Mouse (Mus musculus): Measurements from ENCODE around the gene Mrpl46. TPM values are rescaled to one million over a fixed set of nuclear protein-coding genes. Genes with fewer than 3 reads are reported as not detected.

Gene Mrpl46
- 91.9 and 95.8 TPM in 2 replicates for polyA plus RNA-seq (2014; fragmentation: Nextera tagmentation; extraction: Ambion mirVana)

GRCm38 (mm10) chr7:78782639-78783581 lies at the start of gene Mrpl46, which contains the start of gene Mrps11:
Gene Mrpl46, minus strand, starts transcription at chr7:78783531.
Gene Mrps11, plus strand, starts transcription at chr7:78783119.
- DNase-seq (ENCODE audit: low spot score): peak; percentile 83
- no peak within 1 kb of the TSS for H3K27ac ChIP-seq (ENCODE audit: low read depth, low read length)
- peaks cover 16% of the 10 kb centered on the region for H3K4me1 ChIP-seq (replicated peaks; ENCODE audit: control insufficient read depth, insufficient read depth, low read length)
- under 1% methylated on average over 44 of the region's 44 CpGs for WGBS
- H3K4me3 ChIP-seq (ENCODE audit: low read depth, low read length): peak within 1 kb of the TSS; percentile 72
- no peaks in the 10 kb centered on the region for H3K27me3 ChIP-seq (replicated peaks; ENCODE audit: control insufficient read depth, insufficient read depth, low read length)
- H3K9ac ChIP-seq (ENCODE audit: low read depth, low read length): peak within 1 kb of the TSS; percentile 86
- no peaks in the 10 kb centered on the region for H3K9me3 ChIP-seq (ENCODE audit: control insufficient read depth, low read length)
- ATAC-seq (replicated peaks; ENCODE audit: low FRiP score): peak; percentile 98
- peaks cover 3% of the 10 kb centered on the region; the same call in 1 of the 2 replicates for H3K36me3 ChIP-seq (ENCODE audit: control insufficient read depth, insufficient read depth, low read length)
- H3K4me2 ChIP-seq: peak within 1 kb of the TSS; percentile 89

GRCm38 (mm10) chr7:78827749-78828362 lies 44.5 kb upstream of the Mrpl46 start:
- Histone ChIP-seq H3K4me2 (no peak overlapping the region), H3K4me3 (ENCODE audit: low read depth, low read length) (no peak overlapping the region), H3K9me3 (ENCODE audit: control insufficient read depth, low read length) (no peaks in the 10 kb centered on the region), H3K9ac (ENCODE audit: low read depth, low read length) (no peak overlapping the region), H3K36me3 (ENCODE audit: control insufficient read depth, insufficient read depth, low read length) (peaks cover 14% of the 10 kb centered on the region), H3K4me1 (replicated peaks; ENCODE audit: control insufficient read depth, insufficient read depth, low read length) (no peaks in the 10 kb centered on the region), H3K27ac (ENCODE audit: low read depth, low read length) (no peak overlapping the region), H3K27me3 (replicated peaks; ENCODE audit: control insufficient read depth, insufficient read depth, low read length) (no peaks in the 10 kb centered on the region)
- ATAC-seq (replicated peaks; ENCODE audit: low FRiP score): no peak
- DNase-seq (ENCODE audit: low spot score): no peak
- 79% methylated on average over 14 of the region's 14 CpGs for WGBS

- Histone ChIP-seq H3K36me3 (ENCODE audit: control insufficient read depth, insufficient read depth, low read length) (peaks cover 14% of the 10 kb centered on the region), H3K4me1 (replicated peaks; ENCODE audit: control insufficient read depth, insufficient read depth, low read length) (no peaks in the 10 kb centered on the region), H3K4me2 (no peak overlapping the region), H3K9ac (ENCODE audit: low read depth, low read length) (no peak overlapping the region), H3K4me3 (ENCODE audit: low read depth, low read length) (no peak overlapping the region), H3K27ac (ENCODE audit: low read depth, low read length) (no peak overlapping the region), H3K27me3 (replicated peaks; ENCODE audit: control insufficient read depth, insufficient read depth, low read length) (no peaks in the 10 kb centered on the region), H3K9me3 (ENCODE audit: control insufficient read depth, low read length) (no peaks in the 10 kb centered on the region)
- DNase-seq (ENCODE audit: low spot score) (no peak), ATAC-seq (replicated peaks; ENCODE audit: low FRiP score) (no peak)
- WGBS: 64% methylated on average over 9 of the region's 9 CpGs
Observed at GRCm38 (mm10) chr7:78826682-78827385, 43.5 kb upstream of the Mrpl46 start.

- no peak for DNase-seq (ENCODE audit: low spot score)
- no peak for ATAC-seq (replicated peaks; ENCODE audit: low FRiP score)
- H3K4me3 ChIP-seq (ENCODE audit: low read depth, low read length): no peak overlapping the region
- no peak overlapping the region for H3K4me2 ChIP-seq
- no peaks in the 10 kb centered on the region; the same call in 1 of the 2 replicates for H3K4me1 ChIP-seq (replicated peaks; ENCODE audit: control insufficient read depth, insufficient read depth, low read length)
- H3K27ac ChIP-seq (ENCODE audit: low read depth, low read length): no peak overlapping the region
- no peaks in the 10 kb centered on the region for H3K9me3 ChIP-seq (ENCODE audit: control insufficient read depth, low read length)
- 68% methylated on average over 12 of the region's 12 CpGs for WGBS
- no peaks in the 10 kb centered on the region for H3K27me3 ChIP-seq (replicated peaks; ENCODE audit: control insufficient read depth, insufficient read depth, low read length)
- no peak overlapping the region for H3K9ac ChIP-seq (ENCODE audit: low read depth, low read length)
- H3K36me3 ChIP-seq (ENCODE audit: control insufficient read depth, insufficient read depth, low read length): no peaks in the 10 kb centered on the region; the same call in 1 of the 2 replicates
Observed at GRCm38 (mm10) chr7:78818336-78818735, 35.0 kb upstream of the Mrpl46 start.

- Histone ChIP-seq H3K4me2 (no peak overlapping the region), H3K4me1 (replicated peaks; ENCODE audit: control insufficient read depth, insufficient read depth, low read length) (no peaks in the 10 kb centered on the region; the same call in 1 of the 2 replicates), H3K4me3 (ENCODE audit: low read depth, low read length) (no peak overlapping the region), H3K9ac (ENCODE audit: low read depth, low read length) (no peak overlapping the region), H3K36me3 (ENCODE audit: control insufficient read depth, insufficient read depth, low read length) (no peaks in the 10 kb centered on the region), H3K9me3 (ENCODE audit: control insufficient read depth, low read length) (no peaks in the 10 kb centered on the region), H3K27me3 (replicated peaks; ENCODE audit: control insufficient read depth, insufficient read depth, low read length) (no peaks in the 10 kb centered on the region), H3K27ac (ENCODE audit: low read depth, low read length) (no peak overlapping the region)
- no peak for ATAC-seq (replicated peaks; ENCODE audit: low FRiP score)
- DNase-seq (ENCODE audit: low spot score): no peak
Observed at GRCm38 (mm10) chr7:78814766-78815165, 31.4 kb upstream of the Mrpl46 start.

- Histone ChIP-seq H3K4me2 (no peak overlapping the region), H3K9me3 (ENCODE audit: control insufficient read depth, low read length) (no peaks in the 10 kb centered on the region), H3K27ac (ENCODE audit: low read depth, low read length) (no peak overlapping the region), H3K9ac (ENCODE audit: low read depth, low read length) (no peak overlapping the region), H3K4me3 (ENCODE audit: low read depth, low read length) (no peak overlapping the region), H3K4me1 (replicated peaks; ENCODE audit: control insufficient read depth, insufficient read depth, low read length) (no peaks in the 10 kb centered on the region; the same call in 1 of the 2 replicates), H3K27me3 (replicated peaks; ENCODE audit: control insufficient read depth, insufficient read depth, low read length) (no peaks in the 10 kb centered on the region), H3K36me3 (ENCODE audit: control insufficient read depth, insufficient read depth, low read length) (no peaks in the 10 kb centered on the region)
- no peak for ATAC-seq (replicated peaks; ENCODE audit: low FRiP score)
- 89% methylated on average over 6 of the region's 6 CpGs for WGBS
- DNase-seq (ENCODE audit: low spot score): no peak
Observed at GRCm38 (mm10) chr7:78813791-78814190, 30.5 kb upstream of the Mrpl46 start.

- ATAC-seq (replicated peaks; ENCODE audit: low FRiP score) (no peak), DNase-seq (ENCODE audit: low spot score) (no peak)
- Histone ChIP-seq H3K9ac (ENCODE audit: low read depth, low read length) (no peak overlapping the region), H3K36me3 (ENCODE audit: control insufficient read depth, insufficient read depth, low read length) (no peaks in the 10 kb centered on the region), H3K27me3 (replicated peaks; ENCODE audit: control insufficient read depth, insufficient read depth, low read length) (no peaks in the 10 kb centered on the region), H3K4me1 (replicated peaks; ENCODE audit: control insufficient read depth, insufficient read depth, low read length) (peaks cover 4% of the 10 kb centered on the region), H3K27ac (ENCODE audit: low read depth, low read length) (no peak overlapping the region), H3K4me2 (no peak overlapping the region), H3K9me3 (ENCODE audit: control insufficient read depth, low read length) (no peaks in the 10 kb centered on the region), H3K4me3 (ENCODE audit: low read depth, low read length) (no peak overlapping the region)
- 82% methylated on average over 4 of the region's 4 CpGs for WGBS
Observed at GRCm38 (mm10) chr7:78807192-78807591, 23.9 kb upstream of the Mrpl46 start.

- WGBS: 78% methylated on average over 3 of the region's 3 CpGs
- Histone ChIP-seq H3K27me3 (replicated peaks; ENCODE audit: control insufficient read depth, insufficient read depth, low read length) (no peaks in the 10 kb centered on the region), H3K36me3 (ENCODE audit: control insufficient read depth, insufficient read depth, low read length) (no peaks in the 10 kb centered on the region), H3K4me3 (ENCODE audit: low read depth, low read length) (no peak overlapping the region), H3K9me3 (ENCODE audit: control insufficient read depth, low read length) (no peaks in the 10 kb centered on the region), H3K4me2 (no peak overlapping the region), H3K4me1 (replicated peaks; ENCODE audit: control insufficient read depth, insufficient read depth, low read length) (peaks cover 20% of the 10 kb centered on the region), H3K27ac (ENCODE audit: low read depth, low read length) (no peak overlapping the region), H3K9ac (ENCODE audit: low read depth, low read length) (no peak overlapping the region)
- no peak for ATAC-seq (replicated peaks; ENCODE audit: low FRiP score)
- DNase-seq (ENCODE audit: low spot score): no peak
Observed at GRCm38 (mm10) chr7:78803841-78804240, 20.5 kb upstream of the Mrpl46 start.

Data from liver, embryonic 11.5 days (tissue).